Mouse (Mus musculus): ENCODE data around the gene Ints6l.
"Not testable (repeated sequence)": the region's sequence is repeated elsewhere in the genome, so short reads cannot be mapped to it uniquely, and the experiment has no call there.

Ints6l gene

GRCm38 (mm10) chrX:56524442-56524841 lies 69.8 kb downstream of the Ints6l start, which contains the start of gene Gm10477:
Gene Gm10477 (plus strand): TSS chrX:56524742.
- not testable (repeated sequence) for DNase-seq (ENCODE audit: low read depth, low spot score)

- peak; percentile 2 for DNase-seq (ENCODE audit: low read depth, low spot score)
These were observed 76.6 kb downstream of the Ints6l start for GRCm38 (mm10) chrX:56531266-56531665.

- no peak for DNase-seq (ENCODE audit: low read depth, low spot score)
These were observed 82.5 kb downstream of the Ints6l start for GRCm38 (mm10) chrX:56537162-56537561.

- DNase-seq (ENCODE audit: low read depth, low spot score) = no peak
These were observed 94.8 kb downstream of the Ints6l start, which contains the start of gene Gm648 for GRCm38 (mm10) chrX:56549506-56549905. Gene Gm648 (minus strand): TSS chrX:56549606.

GRCm38 (mm10) chrX:56553584-56553983 lies 98.9 kb downstream of the Ints6l start:
- no peak for DNase-seq (ENCODE audit: low read depth, low spot score)
